18 mouse cellular contexts compared by ENCODE assay signal in genomic region chr3:41960209-41960608, GRCm38 (mm10).
"Had no signal": no experiment of that assay in that cellular context is flagged by ENCODE, and none has a peak within 500 bp of the region (broad histone marks: within the 10 kb centered on the region; RNA-seq: fewer than 3 reads in every experiment).

No protein-coding gene starts in this region.

- H3K4me1 ChIP-seq: liver, embryonic 15.5 days; lung, embryonic 15.5 days; megakaryocyte, embryonic 14.5 days; midbrain, embryonic 15.5 days; stomach, embryonic 15.5 days had no signal

- H3K27me3 ChIP-seq: liver, embryonic 15.5 days; lung, embryonic 15.5 days; megakaryocyte, embryonic 14.5 days; midbrain, embryonic 13.5 days; midbrain, embryonic 15.5 days; stomach, embryonic 15.5 days had no signal

- H3K36me3 ChIP-seq: liver, embryonic 15.5 days; lung, embryonic 15.5 days; midbrain, embryonic 13.5 days; midbrain, embryonic 15.5 days; stomach, embryonic 15.5 days had no signal

- ATAC-seq: liver, postnatal 0 days; lung, postnatal 0 days; midbrain, embryonic 13.5 days; midbrain, embryonic 15.5 days had no signal

- DNase-seq: liver, postnatal 0 days; lung, adult 2 months; lung, postnatal 14 days; lung, postnatal 36 days; right cerebral cortex, postnatal 14 days; thymus, adult 2 months; thymus, postnatal 25 days; thymus, postnatal 4 days had no signal

- H3K4me3 ChIP-seq: liver, embryonic 15.5 days; lung, embryonic 15.5 days; megakaryocyte, embryonic 14.5 days; midbrain, embryonic 13.5 days; midbrain, embryonic 15.5 days; stomach, embryonic 15.5 days had no signal

- H3K27ac ChIP-seq: liver, embryonic 15.5 days; lung, embryonic 15.5 days; macrophage; midbrain, embryonic 13.5 days; midbrain, embryonic 15.5 days; stomach, embryonic 15.5 days; stomach, postnatal 0 days had no signal

- H3K9ac ChIP-seq: liver, embryonic 15.5 days; liver, postnatal 0 days; lung, embryonic 15.5 days; midbrain, embryonic 13.5 days; midbrain, embryonic 15.5 days; stomach, embryonic 15.5 days had no signal

- H3K4me2 ChIP-seq: liver, embryonic 15.5 days; lung, embryonic 15.5 days; midbrain, embryonic 11.5 days; midbrain, embryonic 13.5 days; midbrain, embryonic 15.5 days; stomach, embryonic 15.5 days had no signal

- H3K9me3 ChIP-seq: liver, embryonic 15.5 days; lung, embryonic 15.5 days; midbrain, embryonic 13.5 days; midbrain, embryonic 15.5 days; stomach, embryonic 15.5 days had no signal
